Comparison of ENCODE assay signal across 14 mouse cellular contexts in the genomic region with DNA sequence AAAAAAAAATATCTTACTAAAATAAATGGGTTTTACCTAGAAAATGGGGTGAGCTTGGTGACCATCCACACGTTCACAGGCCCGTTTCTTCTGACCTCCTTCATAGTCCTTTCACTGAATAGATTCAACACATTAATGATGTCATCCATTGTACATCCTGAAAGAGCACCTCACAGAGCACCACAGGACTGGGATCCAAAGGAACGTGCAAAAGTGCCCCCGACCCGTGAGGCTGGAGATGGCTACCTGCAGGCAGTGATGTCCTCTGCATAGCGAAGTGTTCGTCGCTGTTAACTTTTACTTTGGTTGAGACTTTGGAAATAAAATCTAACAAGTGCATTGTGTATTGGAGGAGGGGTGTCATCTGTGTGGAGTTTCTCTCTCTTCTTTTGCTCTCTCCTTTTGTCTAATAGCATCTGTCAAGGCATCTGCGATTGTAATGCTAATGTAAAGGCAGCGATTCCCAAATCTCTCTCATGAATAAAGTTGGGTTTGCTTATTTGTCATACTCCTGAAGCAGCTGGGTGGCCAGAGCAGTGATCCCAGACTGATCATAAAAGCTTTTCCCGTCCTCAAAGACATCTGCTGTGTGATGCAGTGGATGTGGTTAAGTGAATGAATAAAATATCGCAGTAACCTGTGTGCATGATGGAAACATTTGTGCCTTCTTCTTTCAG.
A peak's percentile ranks its signal among the peaks of the same experiment; 100 is the strongest.
DNase-seq lines count a peak whose midpoint lies in the region; ATAC-seq and TF ChIP-seq lines count a peak whose summit lies in the region.
"Had no signal": no experiment of that assay in that cellular context is flagged by ENCODE, and none has a peak within 500 bp of the region (broad histone marks: within the 10 kb centered on the region; RNA-seq: fewer than 3 reads in every experiment).

No protein-coding gene starts in this region.

- H3K4me2 ChIP-seq in hindbrain, embryonic 12.5 days (replicated peaks) = no peak overlapping the region
- no peak overlapping the region for H3K4me2 ChIP-seq in midbrain, embryonic 13.5 days (replicated peaks)
- no peak overlapping the region for H3K4me2 ChIP-seq in neural tube, embryonic 15.5 days
- no peak overlapping the region for H3K4me2 ChIP-seq in stomach, postnatal 0 days (replicated peaks; ENCODE audit: low read depth)
- no peak overlapping the region for H3K4me2 ChIP-seq in intestine, postnatal 0 days (replicated peaks; ENCODE audit: low read depth)
- H3K4me2 ChIP-seq: embryonic facial prominence, embryonic 12.5 days had no signal

- no peaks in the 10 kb centered on the region for H3K27me3 ChIP-seq in hindbrain, embryonic 12.5 days
- H3K27me3 ChIP-seq in midbrain, embryonic 13.5 days = no peaks in the 10 kb centered on the region
- H3K27me3 ChIP-seq in neural tube, embryonic 15.5 days (replicated peaks) = no peaks in the 10 kb centered on the region
- H3K27me3 ChIP-seq in stomach, postnatal 0 days (ENCODE audit: control insufficient read depth, insufficient read depth, low read length) = no peaks in the 10 kb centered on the region
- no peaks in the 10 kb centered on the region for H3K27me3 ChIP-seq in intestine, postnatal 0 days (replicated peaks; ENCODE audit: control insufficient read depth, insufficient read depth, low read length)
- H3K27me3 ChIP-seq: embryonic facial prominence, embryonic 12.5 days; Patski had no signal

- TF ChIP-seq EP300 in stomach, postnatal 0 days (optimal IDR thresholded peaks at IDR 0.05) = no peak

- H3K4me3 ChIP-seq in hindbrain, embryonic 12.5 days = no peak overlapping the region
- H3K4me3 ChIP-seq in midbrain, embryonic 13.5 days (replicated peaks) = no peak overlapping the region
- H3K4me3 ChIP-seq in neural tube, embryonic 15.5 days (replicated peaks) = no peak overlapping the region
- H3K4me3 ChIP-seq in stomach, postnatal 0 days (ENCODE audit: low read depth, low read length) = no peak overlapping the region
- no peak overlapping the region for H3K4me3 ChIP-seq in intestine, postnatal 0 days (ENCODE audit: low read depth, low read length)
- H3K4me3 ChIP-seq: embryonic facial prominence, embryonic 12.5 days had no signal

- no peaks in the 10 kb centered on the region for H3K9me3 ChIP-seq in hindbrain, embryonic 12.5 days (replicated peaks)
- no peaks in the 10 kb centered on the region for H3K9me3 ChIP-seq in midbrain, embryonic 13.5 days
- no peaks in the 10 kb centered on the region for H3K9me3 ChIP-seq in neural tube, embryonic 15.5 days (replicated peaks)
- no peaks in the 10 kb centered on the region for H3K9me3 ChIP-seq in stomach, postnatal 0 days (ENCODE audit: control insufficient read depth, low read length)
- no peaks in the 10 kb centered on the region for H3K9me3 ChIP-seq in intestine, postnatal 0 days (ENCODE audit: control insufficient read depth)
- H3K9me3 ChIP-seq: embryonic facial prominence, embryonic 12.5 days had no signal

- 36% methylated on average over 12 of the region's 12 CpGs for WGBS in hindbrain, embryonic 12.5 days
- 33% methylated on average over 12 of the region's 12 CpGs for WGBS in midbrain, embryonic 13.5 days
- WGBS in neural tube, embryonic 15.5 days = 34% methylated on average over 12 of the region's 12 CpGs
- 90% methylated on average over 12 of the region's 12 CpGs for WGBS in stomach, postnatal 0 days
- 92% methylated on average over 12 of the region's 12 CpGs for WGBS in intestine, postnatal 0 days

- no peak overlapping the region for H3K9ac ChIP-seq in hindbrain, embryonic 12.5 days
- no peak overlapping the region for H3K9ac ChIP-seq in midbrain, embryonic 13.5 days (replicated peaks)
- H3K9ac ChIP-seq in neural tube, embryonic 15.5 days (replicated peaks) = no peak overlapping the region
- no peak overlapping the region for H3K9ac ChIP-seq in stomach, postnatal 0 days (ENCODE audit: low read length)
- H3K9ac ChIP-seq in intestine, postnatal 0 days (ENCODE audit: low read depth, low read length) = no peak overlapping the region
- H3K9ac ChIP-seq: embryonic facial prominence, embryonic 12.5 days had no signal

- DNase-seq in embryo, embryonic 10.5 days (ENCODE audit: low spot score) = peak; percentile 25
- DNase-seq in embryo, embryonic 10 days (ENCODE audit: low spot score) = no peak
- DNase-seq in stomach, postnatal 0 days (ENCODE audit: low spot score) = no peak
- DNase-seq in heart, postnatal 10 days = no peak
- DNase-seq: gastrocnemius, postnatal 36 days; kidney, postnatal 14 days; lung, postnatal 36 days; spleen, adult 18-20 months had no signal

- intact Hi-C loops in heart, postnatal 10 days (cut with DNase I) = no loop called here

- TF ChIP-seq CTCF in stomach, postnatal 0 days (IDR thresholded peaks at IDR 0.05; ENCODE audit: low read depth) = no peak
- TF ChIP-seq CTCF in intestine, postnatal 0 days (IDR thresholded peaks at IDR 0.05; ENCODE audit: low read depth) = no peak

- H3K27ac ChIP-seq in hindbrain, embryonic 12.5 days = peak overlapping the region; percentile 56
- H3K27ac ChIP-seq in midbrain, embryonic 13.5 days = peak overlapping the region; percentile 65
- 0 out of 2 replicates have a peak overlapping the region, but pooled peaks have one; percentile 18 for H3K27ac ChIP-seq in neural tube, embryonic 15.5 days (replicated peaks)
- H3K27ac ChIP-seq in stomach, postnatal 0 days (replicated peaks) = no peak overlapping the region
- no peak overlapping the region for H3K27ac ChIP-seq in intestine, postnatal 0 days (ENCODE audit: low read depth, low read length)
- H3K27ac ChIP-seq: embryonic facial prominence, embryonic 12.5 days had no signal

- H3K4me1 ChIP-seq in hindbrain, embryonic 12.5 days = peaks cover 21% of the 10 kb centered on the region
- H3K4me1 ChIP-seq in midbrain, embryonic 13.5 days (replicated peaks) = peaks cover 28% of the 10 kb centered on the region
- peaks cover 14% of the 10 kb centered on the region; the same call in 1 of the 2 replicates for H3K4me1 ChIP-seq in neural tube, embryonic 15.5 days
- H3K4me1 ChIP-seq in stomach, postnatal 0 days (replicated peaks; ENCODE audit: control insufficient read depth, insufficient read depth) = no peaks in the 10 kb centered on the region
- no peaks in the 10 kb centered on the region for H3K4me1 ChIP-seq in intestine, postnatal 0 days (replicated peaks; ENCODE audit: control insufficient read depth, insufficient read depth, low read length)
- H3K4me1 ChIP-seq: embryonic facial prominence, embryonic 12.5 days had no signal

- ATAC-seq in hindbrain, embryonic 12.5 days (ENCODE audit: low FRiP score) = peak; percentile 65
- ATAC-seq in midbrain, embryonic 13.5 days = peak; percentile 55
- ATAC-seq in neural tube, embryonic 15.5 days (ENCODE audit: low FRiP score) = 0 out of 2 replicates have a peak, but pooled peaks have one; percentile 28
- no peak for ATAC-seq in stomach, postnatal 0 days (ENCODE audit: low FRiP score, low TSS enrichment)
- no peak for ATAC-seq in intestine, postnatal 0 days
- ATAC-seq: Patski had no signal

- H3K36me3 ChIP-seq in hindbrain, embryonic 12.5 days = peaks cover 37% of the 10 kb centered on the region
- peaks cover 53% of the 10 kb centered on the region for H3K36me3 ChIP-seq in midbrain, embryonic 13.5 days
- H3K36me3 ChIP-seq in neural tube, embryonic 15.5 days = peaks cover 41% of the 10 kb centered on the region
- peaks cover 10% of the 10 kb centered on the region for H3K36me3 ChIP-seq in stomach, postnatal 0 days (ENCODE audit: control insufficient read depth, insufficient read depth, low read length)
- peaks cover 34% of the 10 kb centered on the region for H3K36me3 ChIP-seq in intestine, postnatal 0 days (ENCODE audit: control insufficient read depth, insufficient read depth)

Comparison
In these comparisons a context has a peak if more than half of its experiments do, and no peak if none do; other contexts are left out.
1. ATAC-seq: peak in hindbrain, embryonic 12.5 days (single experiment), midbrain, embryonic 13.5 days (single experiment) and neural tube, embryonic 15.5 days (single experiment); none in stomach, postnatal 0 days (single experiment) and intestine, postnatal 0 days (single experiment).
2. H3K27ac ChIP-seq: peak in hindbrain, embryonic 12.5 days (single experiment), midbrain, embryonic 13.5 days (single experiment) and neural tube, embryonic 15.5 days (single experiment); none in stomach, postnatal 0 days (single experiment) and intestine, postnatal 0 days (single experiment).